Mouse (Mus musculus): ENCODE results near the gene Mgmt. TPM values are rescaled to one million over a fixed set of nuclear protein-coding genes. Genes with fewer than 3 reads are reported as not detected.
A peak's percentile ranks its signal among the peaks of the same experiment; 100 is the strongest.

Mgmt gene
- total and polyA plus RNA-seq, 2 experiments from 2014 or later = 0.66 to 1.3 TPM

DNA sequence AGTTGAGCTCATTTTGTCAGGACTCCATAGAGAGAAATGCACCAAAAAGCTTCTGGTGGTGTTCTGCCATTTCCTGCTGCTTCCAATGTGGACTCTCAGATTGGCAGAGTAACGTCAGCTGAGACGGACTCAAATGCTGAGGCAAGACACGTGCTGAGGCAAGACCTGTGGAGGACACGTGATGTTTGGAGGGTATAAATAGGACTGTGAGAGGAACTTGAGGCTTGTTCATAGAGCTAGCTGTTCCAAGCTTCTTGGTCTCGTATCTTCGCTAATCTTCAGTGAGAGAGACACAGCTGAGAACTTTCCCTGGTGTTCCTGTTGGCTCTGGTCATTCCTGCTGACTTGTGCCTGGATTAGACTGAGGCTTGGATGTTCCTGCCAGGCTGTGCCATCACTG is 176.9 kb downstream of the Mgmt start:
- H3K4me3 ChIP-seq (ENCODE audit: low read depth, low read length) = no peak overlapping the region
- H3K27me3 ChIP-seq (ENCODE audit: insufficient read depth, low read length) = 0 out of 2 replicates have a peak, but pooled peaks cover 3% of the 10 kb centered on the region
- 94% methylated on average over 6 of the region's 6 CpGs for WGBS
- H3K36me3 ChIP-seq (ENCODE audit: insufficient read depth, low read length) = no peaks in the 10 kb centered on the region
- DNase-seq (ENCODE audit: low spot score) (no peak), ATAC-seq (ENCODE audit: low FRiP score) (no peak)
- H3K9me3 ChIP-seq (ENCODE audit: low read length) = no peaks in the 10 kb centered on the region
- no peak overlapping the region for H3K27ac ChIP-seq (ENCODE audit: low read depth, low read length)
- no peaks in the 10 kb centered on the region for H3K4me1 ChIP-seq (ENCODE audit: insufficient read depth, low read length)
- no peak for TF ChIP-seq CTCF (IDR thresholded peaks at IDR 0.05)
- no peak overlapping the region for H3K9ac ChIP-seq (replicated peaks; ENCODE audit: low read length, poor library complexity, severe bottlenecking)
- no peak overlapping the region for H3K4me2 ChIP-seq (ENCODE audit: low read depth, low read length, poor library complexity, severe bottlenecking)

DNA sequence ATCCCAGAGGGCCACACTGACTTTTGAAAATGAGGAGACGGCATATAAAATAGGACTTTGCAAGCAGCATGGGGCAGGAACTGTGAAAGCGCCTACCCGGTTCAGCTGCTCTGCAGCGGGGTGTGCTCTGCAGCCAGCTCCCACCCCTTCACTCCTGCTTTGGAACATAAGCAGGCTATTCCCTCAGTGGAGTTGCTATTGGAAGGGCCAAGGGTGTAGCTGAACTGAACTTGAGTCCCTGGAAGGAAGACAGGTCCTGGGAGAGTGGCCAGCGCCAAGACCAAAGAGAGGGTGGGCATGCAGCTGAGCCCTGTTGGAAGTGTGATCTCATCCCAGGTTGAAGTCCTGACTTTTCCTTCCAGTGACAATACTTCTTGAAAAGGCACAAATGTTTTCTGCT is 179.5 kb downstream of the Mgmt start:
- peak; percentile 27 for DNase-seq (ENCODE audit: low spot score)
- H3K27me3 ChIP-seq (ENCODE audit: insufficient read depth, low read length) = 0 out of 2 replicates have a peak, but pooled peaks cover 3% of the 10 kb centered on the region
- no peaks in the 10 kb centered on the region for H3K4me1 ChIP-seq (ENCODE audit: insufficient read depth, low read length)
- H3K9me3 ChIP-seq (ENCODE audit: low read length) = no peaks in the 10 kb centered on the region
- no peak for ATAC-seq (ENCODE audit: low FRiP score)
- no peak overlapping the region for H3K4me2 ChIP-seq (ENCODE audit: low read depth, low read length, poor library complexity, severe bottlenecking)
- 71% methylated on average over 5 of the region's 5 CpGs for WGBS
- no peak overlapping the region for H3K27ac ChIP-seq (ENCODE audit: low read depth, low read length)
- no peak overlapping the region for H3K4me3 ChIP-seq (ENCODE audit: low read depth, low read length)
- no peak for TF ChIP-seq CTCF (IDR thresholded peaks at IDR 0.05)
- H3K36me3 ChIP-seq (ENCODE audit: insufficient read depth, low read length) = no peaks in the 10 kb centered on the region
- H3K9ac ChIP-seq (replicated peaks; ENCODE audit: low read length, poor library complexity, severe bottlenecking) = no peak overlapping the region

DNA sequence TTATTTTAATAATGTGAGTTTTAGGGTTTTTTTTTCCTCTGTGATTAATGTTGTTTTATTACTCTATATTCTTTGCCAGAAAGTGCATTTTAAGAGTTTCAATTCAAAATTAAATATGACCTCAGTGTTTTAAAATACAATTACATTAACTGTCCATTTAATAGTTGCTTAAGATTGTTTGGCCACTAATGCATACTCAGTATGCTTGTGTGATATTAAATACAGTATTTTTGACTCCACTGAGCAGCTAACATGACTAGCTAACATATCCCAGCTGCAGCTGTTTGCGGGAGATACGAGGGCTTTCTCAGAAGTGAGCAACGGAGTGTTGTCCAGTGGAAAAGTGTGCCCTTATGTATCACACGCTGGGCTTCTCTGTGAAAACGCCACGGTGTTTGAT is 179.9 kb downstream of the Mgmt start:
- H3K4me3 ChIP-seq (ENCODE audit: low read depth, low read length) = no peak overlapping the region
- no peaks in the 10 kb centered on the region for H3K4me1 ChIP-seq (ENCODE audit: insufficient read depth, low read length)
- ATAC-seq (ENCODE audit: low FRiP score) (no peak), DNase-seq (ENCODE audit: low spot score) (no peak)
- no peaks in the 10 kb centered on the region for H3K9me3 ChIP-seq (ENCODE audit: low read length)
- H3K27ac ChIP-seq (ENCODE audit: low read depth, low read length) = no peak overlapping the region
- no peak for TF ChIP-seq CTCF (IDR thresholded peaks at IDR 0.05)
- 0 out of 2 replicates have a peak, but pooled peaks cover 3% of the 10 kb centered on the region for H3K27me3 ChIP-seq (ENCODE audit: insufficient read depth, low read length)
- no peaks in the 10 kb centered on the region for H3K36me3 ChIP-seq (ENCODE audit: insufficient read depth, low read length)
- H3K9ac ChIP-seq (replicated peaks; ENCODE audit: low read length, poor library complexity, severe bottlenecking) = no peak overlapping the region
- 70% methylated on average over 6 of the region's 6 CpGs for WGBS
- no peak overlapping the region for H3K4me2 ChIP-seq (ENCODE audit: low read depth, low read length, poor library complexity, severe bottlenecking)

DNA sequence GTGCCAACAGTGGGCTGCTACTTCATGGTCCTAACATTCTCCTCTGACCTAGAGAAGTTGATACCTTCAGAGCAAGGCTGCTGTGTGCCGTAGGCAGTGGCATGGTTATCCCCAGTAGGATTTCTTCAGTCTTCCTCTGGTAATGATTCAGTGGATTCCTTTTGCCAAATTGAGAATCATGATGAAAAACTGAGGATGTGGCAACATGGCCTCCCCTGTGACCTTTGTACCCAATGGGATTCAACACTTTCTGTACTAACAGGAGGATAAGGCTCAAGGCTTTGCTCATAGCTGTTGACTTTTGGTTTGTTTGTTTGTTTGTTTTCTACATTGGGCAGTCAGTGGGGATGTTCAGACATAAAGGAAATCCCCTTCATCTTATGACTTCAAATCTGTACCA is 180.9 kb downstream of the Mgmt start:
- H3K4me1 ChIP-seq (ENCODE audit: insufficient read depth, low read length) = no peaks in the 10 kb centered on the region
- no peak overlapping the region for H3K9ac ChIP-seq (replicated peaks; ENCODE audit: low read length, poor library complexity, severe bottlenecking)
- WGBS = 100% methylated on average over 1 of the region's 1 CpGs
- no peak for TF ChIP-seq CTCF (IDR thresholded peaks at IDR 0.05)
- DNase-seq (ENCODE audit: low spot score) (no peak), ATAC-seq (ENCODE audit: low FRiP score) (no peak)
- no peak overlapping the region for H3K27ac ChIP-seq (ENCODE audit: low read depth, low read length)
- H3K4me3 ChIP-seq (ENCODE audit: low read depth, low read length) = no peak overlapping the region
- H3K27me3 ChIP-seq (ENCODE audit: insufficient read depth, low read length) = 0 out of 2 replicates have a peak, but pooled peaks cover 3% of the 10 kb centered on the region
- no peak overlapping the region for H3K4me2 ChIP-seq (ENCODE audit: low read depth, low read length, poor library complexity, severe bottlenecking)
- no peaks in the 10 kb centered on the region for H3K36me3 ChIP-seq (ENCODE audit: insufficient read depth, low read length)
- no peaks in the 10 kb centered on the region for H3K9me3 ChIP-seq (ENCODE audit: low read length)

DNA sequence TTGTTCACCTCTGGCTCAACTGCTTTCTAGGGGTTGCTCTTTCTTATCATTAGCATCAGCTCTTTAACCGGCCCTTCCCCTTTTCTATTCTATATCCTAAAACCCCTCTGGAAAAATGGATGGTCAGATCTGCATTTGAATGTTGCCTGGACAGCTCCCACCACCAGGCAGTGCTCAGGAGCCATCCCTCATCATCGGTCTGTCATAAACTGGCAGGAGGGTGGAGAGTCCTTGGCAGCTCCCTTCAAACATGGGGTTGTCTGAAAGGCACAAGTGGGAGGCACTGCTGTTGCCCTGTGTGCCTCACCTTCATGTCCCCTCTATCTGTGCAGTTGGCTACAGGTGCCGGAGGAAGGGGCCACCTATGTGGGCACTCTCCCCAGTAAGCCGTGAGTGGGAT is 185.8 kb downstream of the Mgmt start:
- ATAC-seq (ENCODE audit: low FRiP score) (no peak), DNase-seq (ENCODE audit: low spot score) (no peak)
- Histone ChIP-seq H3K9me3 (ENCODE audit: low read length) (no peaks in the 10 kb centered on the region), H3K27me3 (ENCODE audit: insufficient read depth, low read length) (no peaks in the 10 kb centered on the region), H3K4me1 (ENCODE audit: insufficient read depth, low read length) (no peaks in the 10 kb centered on the region), H3K36me3 (ENCODE audit: insufficient read depth, low read length) (no peaks in the 10 kb centered on the region), H3K4me2 (ENCODE audit: low read depth, low read length, poor library complexity, severe bottlenecking) (no peak overlapping the region), H3K4me3 (ENCODE audit: low read depth, low read length) (no peak overlapping the region), H3K27ac (ENCODE audit: low read depth, low read length) (no peak overlapping the region), H3K9ac (replicated peaks; ENCODE audit: low read length, poor library complexity, severe bottlenecking) (no peak overlapping the region)
- TF ChIP-seq CTCF (IDR thresholded peaks at IDR 0.05) = peak; percentile 23
- 86% methylated on average over 4 of the region's 4 CpGs for WGBS

DNA sequence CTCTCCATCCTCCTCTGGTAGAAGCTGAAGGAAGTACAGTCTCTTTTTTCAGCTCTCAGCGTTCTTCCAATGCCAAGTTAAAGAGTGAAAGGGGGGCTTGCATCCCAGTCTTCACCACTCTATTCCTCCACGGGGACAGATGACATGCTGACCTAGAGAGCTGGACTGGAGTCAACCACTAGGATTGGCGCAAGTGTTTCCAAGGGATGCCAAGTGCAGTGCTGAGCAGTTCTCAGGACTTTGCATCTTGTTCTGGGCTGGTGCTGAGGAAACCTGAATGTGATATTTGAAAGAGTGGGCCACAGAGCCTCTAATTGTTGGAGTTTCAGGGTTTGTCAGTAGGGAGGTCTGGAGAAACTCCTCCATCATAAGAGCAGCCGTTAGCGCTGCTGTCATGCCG is 187.8 kb downstream of the Mgmt start:
- no peaks in the 10 kb centered on the region for H3K36me3 ChIP-seq (ENCODE audit: insufficient read depth, low read length)
- H3K27me3 ChIP-seq (ENCODE audit: insufficient read depth, low read length) = no peaks in the 10 kb centered on the region
- H3K9me3 ChIP-seq (ENCODE audit: low read length) = no peaks in the 10 kb centered on the region
- WGBS = 86% methylated on average over 6 of the region's 6 CpGs
- no peaks in the 10 kb centered on the region; the same call in 1 of the 2 replicates for H3K4me1 ChIP-seq (ENCODE audit: insufficient read depth, low read length)
- TF ChIP-seq CTCF (IDR thresholded peaks at IDR 0.05) = no peak
- H3K4me3 ChIP-seq (ENCODE audit: low read depth, low read length) = no peak overlapping the region
- no peak overlapping the region for H3K9ac ChIP-seq (replicated peaks; ENCODE audit: low read length, poor library complexity, severe bottlenecking)
- ATAC-seq (ENCODE audit: low FRiP score) (no peak), DNase-seq (ENCODE audit: low spot score) (peak; percentile 52)
- no peak overlapping the region for H3K4me2 ChIP-seq (ENCODE audit: low read depth, low read length, poor library complexity, severe bottlenecking)
- no peak overlapping the region for H3K27ac ChIP-seq (ENCODE audit: low read depth, low read length)
